Mouse (Mus musculus): ENCODE results near the gene Gstp2. TPM values are rescaled to one million over a fixed set of nuclear protein-coding genes. Genes with fewer than 3 reads are reported as not detected.
"Not testable (repeated sequence)": the region's sequence is repeated elsewhere in the genome, so short reads cannot be mapped to it uniquely, and the experiment has no call there.

Gene Gstp2
- polyA plus RNA-seq, 1 experiment from 2014 or later, result 379 TPM

DNA sequence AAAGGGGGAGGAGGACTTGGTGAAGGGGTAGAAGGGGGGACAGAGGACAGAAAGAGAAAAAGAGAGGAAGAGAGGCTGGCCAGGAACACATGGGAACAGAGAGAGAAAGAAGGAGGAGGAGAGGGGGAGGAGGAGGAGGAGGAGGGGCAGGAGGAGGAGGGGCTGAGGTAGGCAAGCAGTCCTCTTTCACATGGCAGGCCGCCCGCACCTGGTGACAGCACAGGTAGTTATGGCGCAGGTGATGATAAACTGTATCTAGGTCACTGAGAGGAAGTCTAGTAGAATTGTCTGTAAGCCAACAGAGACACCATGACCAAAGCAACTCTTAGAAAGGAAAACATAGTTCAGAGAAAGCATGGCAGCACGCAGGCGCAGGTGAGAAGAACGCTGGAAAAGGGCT is 25.6 kb upstream of the Gstp2 start:
- no peaks in the 10 kb centered on the region for H3K27me3 ChIP-seq
- DNase-seq (ENCODE audit: low read depth, low spot score) (no peak), ATAC-seq (no peak)
- no peak for TF ChIP-seq CTCF (IDR thresholded peaks at IDR 0.05)
- ChIA-PET CTCF (no interaction called here), POLR2A (no interaction called here)
- in situ Hi-C loops (cut with MboI; ENCODE audit: low pct_unique_long_range_greater_than_20kb), result no loop called here

DNA sequence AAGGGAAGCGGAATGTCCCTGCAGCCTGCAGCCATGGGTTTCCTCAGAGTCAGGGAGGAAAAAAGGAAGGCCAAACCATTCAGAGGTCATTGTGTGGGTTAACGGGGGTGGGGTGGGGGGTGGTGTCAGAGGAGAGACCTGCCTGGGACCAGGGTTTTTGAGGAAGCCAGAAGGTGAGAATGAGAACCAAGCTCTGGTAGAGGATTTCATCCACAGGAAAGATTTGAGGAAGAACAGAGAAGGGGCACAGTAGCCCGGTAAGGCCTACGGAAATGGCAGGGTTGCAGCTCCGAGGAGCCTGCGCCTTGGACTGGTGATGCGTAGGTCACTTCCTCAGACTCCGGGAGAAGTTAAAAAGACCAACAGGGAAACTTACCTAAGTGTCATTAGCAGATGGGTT is 24.9 kb upstream of the Gstp2 start:
- H3K27me3 ChIP-seq, result no peaks in the 10 kb centered on the region
- ChIA-PET CTCF (interaction anchor here (1.0 kb wide), 1 partner anchor 18 kb away, joined by 3 read pairs; no protein-coding TSS in a partner anchor), POLR2A (no interaction called here)
- in situ Hi-C loops (cut with MboI; ENCODE audit: low pct_unique_long_range_greater_than_20kb), result no loop called here
- DNase-seq (ENCODE audit: low read depth, low spot score) (no peak), ATAC-seq (no peak)
- no peak for TF ChIP-seq CTCF (IDR thresholded peaks at IDR 0.05)

DNA sequence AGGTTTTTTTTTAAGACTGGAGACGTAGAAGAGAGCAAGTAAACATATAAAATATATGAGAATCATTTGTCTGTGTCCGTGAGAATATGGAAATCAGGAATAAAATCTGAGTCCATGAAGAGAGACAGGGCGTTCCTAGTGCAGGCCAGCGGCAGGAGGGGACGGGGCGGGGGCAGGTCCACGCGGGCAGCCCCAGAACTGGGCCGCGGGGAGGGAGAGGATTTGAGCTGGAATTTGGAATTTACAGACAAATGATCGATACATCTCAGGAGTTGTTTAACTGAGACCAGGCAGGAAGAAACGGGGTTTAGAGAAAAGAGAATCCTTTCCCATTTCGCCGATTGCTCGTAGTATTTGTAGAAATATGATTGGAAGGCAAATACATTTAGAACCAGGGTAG is 24.5 kb upstream of the Gstp2 start:
- in situ Hi-C loops (cut with MboI; ENCODE audit: low pct_unique_long_range_greater_than_20kb), result no loop called here
- no peak for TF ChIP-seq CTCF (IDR thresholded peaks at IDR 0.05)
- POLR2A ChIA-PET, result no interaction called here
- no peak for ATAC-seq
- CTCF ChIA-PET, result interaction anchor here (1.0 kb wide), 1 partner anchor 18 kb away, joined by 3 read pairs; no protein-coding TSS in a partner anchor
- DNase-seq (ENCODE audit: low read depth, low spot score), result no peak
- H3K27me3 ChIP-seq, result no peaks in the 10 kb centered on the region

DNA sequence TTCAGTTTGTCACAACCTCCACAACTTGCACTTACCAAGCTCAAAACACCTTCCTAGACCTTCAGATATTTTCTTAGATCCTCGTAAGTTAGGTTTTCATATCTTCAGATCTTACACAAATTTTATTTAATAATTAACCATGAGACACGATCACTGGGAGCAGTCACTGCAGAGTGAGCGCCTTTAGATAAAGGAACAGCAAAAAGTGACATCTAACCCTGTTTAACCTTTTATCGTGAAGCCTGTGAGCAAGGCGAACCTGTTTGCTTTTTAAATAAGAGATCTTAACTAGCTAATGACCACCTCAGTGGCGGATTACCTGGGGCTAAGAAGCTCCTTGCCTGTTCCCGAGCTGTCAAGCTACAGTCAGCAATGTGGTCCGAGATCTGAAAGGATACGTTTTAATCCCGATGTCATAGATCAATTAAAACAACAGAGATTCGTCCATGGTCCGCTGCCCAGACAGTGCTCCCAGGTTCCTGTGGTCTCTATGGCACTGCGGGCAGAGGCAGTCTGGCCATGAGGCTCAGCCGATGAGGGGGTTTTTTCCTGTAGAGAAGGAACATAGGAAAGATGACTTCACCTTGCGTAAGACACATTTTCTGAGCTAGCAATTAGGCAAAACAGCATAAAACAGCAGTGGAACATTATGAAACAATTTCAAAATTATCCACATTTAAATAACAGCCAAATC is 23.0 kb upstream of the Gstp2 start:
- DNase-seq (ENCODE audit: low read depth, low spot score), result no peak
- ChIA-PET POLR2A (interaction anchor here (1.0 kb wide), 1 partner anchor 133 kb away, joined by 3 read pairs; the partner anchor contains the start of gene Rad9a), CTCF (interaction anchor here (1.1 to 2.4 kb wide), 3 partner anchors 17 to 22 kb away, joined by 3 to 11 read pairs (median 4); no protein-coding TSS in a partner anchor)
- no peak for TF ChIP-seq CTCF (IDR thresholded peaks at IDR 0.05)
- in situ Hi-C loops (cut with MboI; ENCODE audit: low pct_unique_long_range_greater_than_20kb), result no loop called here
- no peak for ATAC-seq
- no peaks in the 10 kb centered on the region for H3K27me3 ChIP-seq

DNA sequence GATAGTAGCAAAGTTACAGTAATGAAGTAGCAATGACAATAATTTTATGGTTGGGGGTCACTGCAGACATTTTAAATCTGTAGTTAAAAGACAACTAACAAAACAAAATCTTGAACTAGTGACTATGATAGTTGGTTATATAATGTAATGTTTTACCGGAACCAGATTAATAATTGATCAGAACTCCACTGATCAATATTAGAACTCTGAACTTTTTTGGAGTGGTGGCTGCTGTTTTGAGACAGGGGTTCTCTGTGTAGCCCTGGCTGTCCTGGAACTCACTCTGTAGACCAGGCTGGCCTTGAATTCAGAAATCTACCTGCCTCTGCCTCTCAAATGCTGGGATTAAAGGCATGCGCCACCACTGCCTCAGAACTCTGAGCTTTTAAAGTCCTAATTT is 22.4 kb upstream of the Gstp2 start:
- DNase-seq (ENCODE audit: low read depth, low spot score); POLR2A ChIA-PET; ATAC-seq; H3K27me3 ChIP-seq; in situ Hi-C loops (cut with MboI; ENCODE audit: low pct_unique_long_range_greater_than_20kb): not testable (repeated sequence)
- CTCF ChIA-PET, result interaction anchor here (1.1 to 2.4 kb wide), 3 partner anchors 16 to 21 kb away, joined by 3 to 11 read pairs (median 4); no protein-coding TSS in a partner anchor

DNA sequence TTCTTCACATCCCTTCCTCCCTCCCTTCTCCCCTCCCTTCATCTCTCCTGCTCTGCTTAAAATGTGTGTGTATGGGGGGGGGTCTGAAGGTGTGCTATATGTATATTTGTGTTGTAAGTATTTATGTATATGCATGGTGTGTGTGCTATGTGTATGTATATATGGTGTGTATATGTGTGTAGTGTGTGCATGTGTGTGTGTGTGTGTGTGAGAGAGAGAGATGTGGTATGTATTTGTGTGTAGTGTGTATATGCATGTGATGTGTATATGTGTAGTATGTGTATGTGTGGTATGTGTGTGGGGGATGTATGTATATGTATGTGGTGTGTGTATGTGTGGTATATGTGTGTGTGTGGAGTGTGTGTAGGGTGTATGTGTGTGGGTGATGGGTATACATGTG is 21.1 kb upstream of the Gstp2 start:
- ATAC-seq, result no peak
- in situ Hi-C loops (cut with MboI; ENCODE audit: low pct_unique_long_range_greater_than_20kb), result no loop called here
- POLR2A ChIA-PET, result no interaction called here
- TF ChIP-seq CTCF (IDR thresholded peaks at IDR 0.05), result no peak
- CTCF ChIA-PET, result no interaction called here
- no peak for DNase-seq (ENCODE audit: low read depth, low spot score)
- H3K27me3 ChIP-seq, result no peaks in the 10 kb centered on the region

DNA sequence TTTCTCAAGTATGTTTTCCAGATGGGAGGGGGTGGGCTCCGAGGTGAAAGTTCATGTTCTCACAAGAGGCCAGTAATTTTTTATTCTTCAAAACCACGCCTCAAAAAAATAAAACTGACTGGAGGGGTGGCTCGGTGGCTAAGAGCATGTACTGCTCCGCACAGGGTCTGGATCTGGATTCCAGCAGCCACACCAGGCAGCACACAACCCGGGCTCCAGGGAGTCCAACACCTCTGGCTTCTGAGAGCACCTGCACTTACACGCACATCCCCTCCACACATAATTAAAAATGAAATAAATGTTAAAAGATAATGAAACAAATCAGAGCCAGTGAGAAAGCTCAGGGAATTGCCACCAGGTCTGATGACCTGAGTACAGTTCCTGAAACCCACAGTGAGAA is 20.5 kb upstream of the Gstp2 start:
- no peak for TF ChIP-seq CTCF (IDR thresholded peaks at IDR 0.05)
- CTCF ChIA-PET, result no interaction called here
- no peaks in the 10 kb centered on the region for H3K27me3 ChIP-seq
- in situ Hi-C loops (cut with MboI; ENCODE audit: low pct_unique_long_range_greater_than_20kb), result no loop called here
- no peak for DNase-seq (ENCODE audit: low read depth, low spot score)
- POLR2A ChIA-PET, result no interaction called here
- ATAC-seq, result no peak

DNA sequence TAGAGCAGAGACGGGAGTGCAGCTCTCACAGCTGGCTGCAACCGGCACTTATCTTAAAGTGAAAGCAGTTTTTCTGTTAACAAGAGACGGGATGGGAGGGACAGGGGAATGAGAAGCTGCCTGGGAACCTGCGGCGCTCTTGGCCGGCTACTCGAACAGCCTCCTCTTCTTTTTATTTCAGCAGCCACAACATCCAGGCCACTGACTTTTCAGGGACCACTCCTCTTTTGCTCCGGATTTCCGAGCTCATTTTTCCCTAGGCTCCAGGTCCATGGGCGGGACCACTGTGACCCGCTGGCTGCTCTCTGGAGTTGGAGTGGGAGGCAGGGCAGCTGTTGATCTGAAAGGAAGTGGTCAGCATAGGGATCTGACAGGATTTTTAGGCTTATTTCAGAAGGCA is 18.7 kb upstream of the Gstp2 start:
- ATAC-seq; H3K27me3 ChIP-seq; in situ Hi-C loops (cut with MboI; ENCODE audit: low pct_unique_long_range_greater_than_20kb); DNase-seq (ENCODE audit: low read depth, low spot score); POLR2A ChIA-PET: not testable (repeated sequence)
- CTCF ChIA-PET, result interaction anchor here (1.4 kb wide), 1 partner anchor 12 kb away, joined by 3 read pairs; no protein-coding TSS in a partner anchor

DNA sequence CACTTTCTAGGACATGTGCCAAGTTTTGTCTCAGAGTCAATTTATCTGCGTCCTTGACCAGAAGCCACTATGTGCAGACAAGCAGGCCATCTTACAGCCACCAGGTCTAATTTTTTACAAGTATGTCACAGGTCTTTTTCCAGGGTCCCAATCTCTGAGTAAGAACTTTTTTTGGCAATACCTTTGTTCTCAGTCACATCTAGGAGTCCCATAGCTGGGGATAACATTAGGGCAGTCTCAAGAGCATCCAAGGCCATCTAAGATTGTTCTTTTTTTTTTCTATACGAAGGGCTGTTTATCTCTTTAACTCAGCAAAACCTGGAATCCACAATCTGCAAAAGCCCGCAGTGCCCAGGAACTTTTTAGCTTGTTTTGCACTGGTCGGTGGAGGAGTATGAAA is 17.5 kb upstream of the Gstp2 start:
- CTCF ChIA-PET, result interaction anchor here (1.4 kb wide), 1 partner anchor 11 kb away, joined by 3 read pairs; no protein-coding TSS in a partner anchor
- ATAC-seq; DNase-seq (ENCODE audit: low read depth, low spot score); H3K27me3 ChIP-seq; POLR2A ChIA-PET; in situ Hi-C loops (cut with MboI; ENCODE audit: low pct_unique_long_range_greater_than_20kb): not testable (repeated sequence)

DNA sequence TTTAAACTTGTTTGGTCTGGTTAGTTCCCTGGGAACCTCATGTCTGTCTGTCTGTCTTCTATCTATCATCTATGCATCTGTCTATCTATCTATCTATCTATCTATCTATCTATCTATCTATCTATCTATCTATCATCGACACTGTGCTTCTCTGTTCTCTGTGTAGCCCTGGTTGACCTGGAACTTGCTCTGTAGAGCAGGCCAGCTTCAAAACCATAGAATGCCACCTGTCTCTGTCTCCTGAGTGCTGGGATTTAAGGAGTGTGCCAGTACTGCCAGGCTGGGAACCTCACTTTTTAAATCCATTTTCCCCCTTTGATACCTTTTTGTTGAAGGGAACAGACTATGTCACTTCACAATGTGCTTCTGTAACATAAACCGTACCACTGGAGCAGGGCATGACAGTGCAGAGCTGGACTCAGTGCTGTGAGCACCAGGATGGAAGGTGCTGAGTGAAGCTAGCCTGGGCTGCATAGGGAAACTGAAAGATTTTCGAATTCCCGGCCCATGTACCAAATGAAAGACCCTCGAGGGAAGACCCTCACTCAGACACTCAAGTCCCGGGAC is 15.2 kb upstream of the Gstp2 start:
- ChIA-PET CTCF (interaction anchor here (1.2 kb wide), 1 partner anchor 8 kb away, joined by 4 read pairs; no protein-coding TSS in a partner anchor), POLR2A (interaction anchor here (0.7 kb wide), 1 partner anchor 17 kb away, joined by 3 read pairs; no protein-coding TSS in a partner anchor)
- TF ChIP-seq CTCF (IDR thresholded peaks at IDR 0.05), result no peak
- ATAC-seq, result no peak
- DNase-seq (ENCODE audit: low read depth, low spot score), result no peak
- in situ Hi-C loops (cut with MboI; ENCODE audit: low pct_unique_long_range_greater_than_20kb), result no loop called here
- no peaks in the 10 kb centered on the region for H3K27me3 ChIP-seq

DNA sequence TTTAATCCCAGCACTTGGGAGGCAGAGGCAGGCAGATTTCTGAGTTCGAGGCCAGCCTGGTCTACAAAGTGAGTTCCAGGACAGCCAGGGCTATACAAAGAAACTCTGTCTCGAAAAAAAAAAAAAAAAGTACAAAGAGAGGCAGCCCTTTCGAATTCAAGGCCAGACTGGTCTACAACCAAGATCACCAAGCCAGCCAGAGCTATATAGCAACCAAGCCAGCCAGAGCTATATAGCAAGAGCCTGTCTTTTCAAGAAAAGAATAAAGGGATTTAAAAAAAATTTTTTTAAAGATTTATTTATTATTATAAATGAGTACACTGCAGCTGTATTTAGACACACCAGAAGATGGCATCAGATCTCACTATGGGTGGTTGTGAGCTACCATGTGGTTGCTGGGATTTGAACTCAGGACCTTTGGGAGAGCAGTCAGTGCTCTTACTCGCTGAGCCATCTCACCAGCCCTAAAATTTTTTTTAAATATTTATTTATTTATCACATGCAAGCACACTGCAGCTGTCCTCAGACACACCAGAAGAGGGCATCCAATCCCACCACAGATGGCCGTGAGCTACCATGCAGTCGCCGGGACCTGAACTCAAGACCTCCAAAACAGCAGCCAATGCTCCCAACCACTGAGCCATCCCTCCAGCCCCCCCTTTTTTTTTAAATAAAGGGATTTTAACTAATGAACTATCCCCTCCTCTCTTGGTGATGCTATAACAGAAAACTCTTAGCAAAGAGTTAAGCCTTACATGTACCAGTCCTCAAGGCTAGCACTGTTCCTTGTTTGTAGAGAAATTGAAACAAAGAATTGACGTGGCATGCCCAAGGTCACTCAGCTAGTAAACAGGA is 14.4 kb upstream of the Gstp2 start:
- in situ Hi-C loops (cut with MboI; ENCODE audit: low pct_unique_long_range_greater_than_20kb); ATAC-seq; DNase-seq (ENCODE audit: low read depth, low spot score); H3K27me3 ChIP-seq: not testable (repeated sequence)
- POLR2A ChIA-PET, result interaction anchor here (0.7 kb wide), 1 partner anchor 17 kb away, joined by 3 read pairs; no protein-coding TSS in a partner anchor
- CTCF ChIA-PET, result interaction anchor here (1.2 kb wide), 1 partner anchor 8 kb away, joined by 4 read pairs; no protein-coding TSS in a partner anchor

Data from Patski (cell line).